Mouse (Mus musculus): ENCODE measurements at regions not wholly inside any gene's neighbourhood (a gene's known extent, or its start where the extent isn't known, plus 50 kb on each side); places are given as distances from the start of the nearest gene placed in this dataset.

DNA sequence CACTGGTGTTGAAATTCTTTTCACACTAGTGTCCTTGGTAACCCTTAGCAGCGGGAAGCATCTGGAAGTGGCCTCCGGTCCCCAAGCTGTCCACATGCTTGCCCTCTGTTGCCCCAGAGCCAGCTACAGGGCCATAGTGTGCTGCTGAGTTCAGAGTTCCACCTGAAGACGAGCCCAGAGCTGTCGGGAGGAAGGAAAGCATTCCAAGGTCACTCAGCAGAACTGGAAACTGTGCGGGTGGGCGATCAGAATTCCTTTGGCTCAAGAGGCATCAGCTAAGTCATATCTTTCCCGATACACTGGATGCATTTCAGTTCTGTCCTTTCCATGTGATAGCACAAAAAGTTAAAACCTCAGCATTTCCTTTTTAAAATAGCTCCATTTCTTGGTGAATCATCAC is 170.6 kb upstream of the Gm10306 start:
- TF ChIP-seq CHD2 (IDR thresholded peaks at IDR 0.05; ENCODE audit: low read length) = no peak
- TF ChIP-seq ZC3H11A (IDR thresholded peaks at IDR 0.05; ENCODE audit: low read depth, low read length) = no peak
- no peak for TF ChIP-seq POLR2A (IDR thresholded peaks at IDR 0.05; ENCODE audit: low read depth, low read length)
- TF ChIP-seq CTCF (conservative IDR thresholded peaks at IDR 0.05 in 1 of 2, IDR thresholded peaks at IDR 0.05 in 1 of 2; ENCODE audit: low read depth in 2 of 2, low read length in 2 of 2) = no peak
- no peak for TF ChIP-seq EP300 (IDR thresholded peaks at IDR 0.05; ENCODE audit: low read length)
- TF ChIP-seq CHD1 (IDR thresholded peaks at IDR 0.05; ENCODE audit: low read depth, low read length) = no peak
- TF ChIP-seq SIN3A (IDR thresholded peaks at IDR 0.05; ENCODE audit: low read length) = no peak
- no peak for TF ChIP-seq MAZ (IDR thresholded peaks at IDR 0.05; ENCODE audit: low read depth, low read length)
- TF ChIP-seq ETS1 (conservative IDR thresholded peaks at IDR 0.05; ENCODE audit: low read depth, low read length) = no peak
- no peak for TF ChIP-seq KAT2A (IDR thresholded peaks at IDR 0.05; ENCODE audit: insufficient replicate concordance, low read length)
- TF ChIP-seq JUND (conservative IDR thresholded peaks at IDR 0.05; ENCODE audit: low read depth, low read length) = no peak
- no peak for TF ChIP-seq MAX (IDR thresholded peaks at IDR 0.05; ENCODE audit: low read length)
- no peak for TF ChIP-seq TCF12 (IDR thresholded peaks at IDR 0.05; ENCODE audit: low read depth, low read length)
